Mouse (Mus musculus) small intestine, adult 2 months (tissue): Measurements from ENCODE around the gene Add3.

Source experiments
- CTCF ChIP-seq: fragments of 200-500 bp; IDR thresholded peaks from 2 replicates; pipeline ENCODE4 v1.5.1; 2012; ENCODE audit warnings: low read depth, mild to moderate bottlenecking, control low read depth, inconsistent platforms, low read length, moderate library complexity, mixed read lengths; ENCODE audit not compliant: insufficient replicate concordance, insufficient read length; ENCODE audit errors: extremely low read depth
- POLR2A ChIP-seq: fragments of 200-500 bp; IDR thresholded peaks from 2 replicates; pipeline ENCODE4 v1.6.1; 2012; ENCODE audit warnings: low read depth, mild to moderate bottlenecking, control low read depth, inconsistent platforms, low read length, moderate library complexity

- TF ChIP-seq CTCF: no peak
- TF ChIP-seq POLR2A: no peak
These were observed 13.9 kb downstream of the Add3 start for GRCm38 (mm10) chr19:53154156-53154555.
